Mouse (Mus musculus) thymus, adult 2 months (tissue): ENCODE data around the gene Alkbh6. TPM values are rescaled to one million over a fixed set of nuclear protein-coding genes. Genes with fewer than 3 reads are reported as not detected.

ENCODE experiments used
- DNase-seq: peaks from one replicate; pipeline ENCODE4 v3.0.0; 2021
- H3K27ac ChIP-seq: fragments of 200-500 bp; 2 replicates; pipeline ENCODE4 v1.5.1; 2012; ENCODE audit warnings: low read length, control low read depth; ENCODE audit not compliant: control insufficient read depth, insufficient read depth
- H3K27me3 ChIP-seq: fragments of 200-500 bp; 2 replicates; pipeline ENCODE4 v1.6.1; 2012; ENCODE audit warnings: mild to moderate bottlenecking, low read length, moderate library complexity, mixed read lengths; ENCODE audit not compliant: control insufficient read depth, insufficient read depth
- H3K36me3 ChIP-seq: fragments of 200-500 bp; 2 replicates; pipeline ENCODE4 v1.6.1; 2012; ENCODE audit warnings: mild to moderate bottlenecking, low read length, moderate library complexity; ENCODE audit not compliant: control insufficient read depth, insufficient read depth
- H3K4me1 ChIP-seq: fragments of 200-500 bp; replicated peaks from 2 replicates; pipeline ENCODE4 v1.6.1; 2012; ENCODE audit warnings: low read length; ENCODE audit not compliant: control insufficient read depth, insufficient read depth
- H3K4me3 ChIP-seq: fragments of 200-500 bp; 2 replicates; pipeline ENCODE4 v1.5.1; 2012; ENCODE audit warnings: mild to moderate bottlenecking, low read length, control low read depth, moderate library complexity; ENCODE audit not compliant: control insufficient read depth, insufficient read depth
- CTCF ChIP-seq: fragments of 200-500 bp; IDR thresholded peaks from 2 replicates; pipeline ENCODE4 v1.5.1; 2012; ENCODE audit warnings: mild to moderate bottlenecking, control low read depth, low read length, moderate library complexity, borderline replicate concordance; ENCODE audit not compliant: control insufficient read depth, poor library complexity, insufficient read depth; ENCODE audit errors: extremely low read depth
- POLR2A ChIP-seq: fragments of 200-500 bp; IDR thresholded peaks from 2 replicates; pipeline ENCODE4 v1.6.1; 2012; ENCODE audit warnings: mild to moderate bottlenecking, low read length, control low read depth, moderate library complexity; ENCODE audit not compliant: control insufficient read depth, poor library complexity, insufficient read depth; ENCODE audit errors: extremely low read depth
- WGBS: fragments of 180-500 bp; shearing (Covaris S2); methylation state at CpG from one replicate; pipeline ENCODE4 v1.1.7; 2018; 5-methylcytosine and 5-hydroxymethylcytosine counted together
- polyA plus RNA-seq: library from polyadenylated mRNA; depleted of rRNA; stranded (reverse); fragments of >200 nt; gene quantifications from 2 replicates; pipeline ENCODE4 v1.2.3, GENCODE M21; 2012

Alkbh6 gene
- polyA plus RNA-seq, 1 experiment: 192 TPM

- H3K36me3 ChIP-seq: no peaks in the 10 kb centered on the region
- TF ChIP-seq POLR2A (no peak), CTCF (no peak)
- H3K27ac ChIP-seq: no peak overlapping the region
- no peak for DNase-seq
- peaks cover 12% of the 10 kb centered on the region for H3K4me1 ChIP-seq
- H3K4me3 ChIP-seq: no peak overlapping the region
- H3K27me3 ChIP-seq: no peaks in the 10 kb centered on the region
- WGBS: 93% methylated on average over 12 of the region's 12 CpGs
These were observed 1.6 kb downstream of the Alkbh6 start for GRCm38 (mm10) chr7:30310136-30310535.

DNA sequence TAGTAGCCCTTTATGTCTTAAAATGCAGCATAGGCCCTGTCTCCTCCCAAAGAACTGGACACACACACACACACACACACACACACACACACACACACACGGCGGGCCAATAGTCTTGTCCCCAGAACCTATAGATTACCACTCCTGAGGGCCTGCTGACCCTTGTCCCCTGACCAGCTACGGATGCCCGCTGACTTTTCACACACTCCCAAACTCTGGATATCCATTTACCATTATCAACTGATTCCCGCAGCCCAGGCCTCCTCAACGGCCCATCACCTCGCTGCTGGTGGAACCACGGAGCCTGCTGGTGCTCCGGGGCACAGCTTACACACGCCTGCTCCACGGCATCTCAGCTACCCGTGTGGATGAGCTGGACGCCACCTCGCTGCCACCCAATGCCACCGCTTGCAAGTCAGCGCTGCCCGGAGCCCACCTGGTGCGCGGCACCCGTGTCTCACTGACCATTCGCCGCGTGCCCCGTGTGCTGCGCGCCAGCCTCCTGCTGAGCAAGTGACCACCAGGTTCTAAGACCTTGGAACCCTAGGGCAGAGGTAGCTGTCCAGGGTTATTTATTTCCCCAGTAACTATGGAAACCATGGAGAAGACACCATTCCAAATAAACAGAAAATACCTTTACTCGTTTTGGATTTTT is 5.3 kb downstream of the Alkbh6 start:
- Histone ChIP-seq H3K27me3 (no peaks in the 10 kb centered on the region), H3K4me1 (peaks cover 8% of the 10 kb centered on the region), H3K4me3 (no peak overlapping the region), H3K36me3 (no peaks in the 10 kb centered on the region), H3K27ac (no peak overlapping the region)
- 91% methylated on average over 27 of the region's 27 CpGs for WGBS
- DNase-seq: no peak
- TF ChIP-seq CTCF (no peak), POLR2A (no peak)

GRCm38 (mm10) chr7:30314721-30315155 is 6.2 kb downstream of the Alkbh6 start, which contains the start of gene Syne4:
Gene Syne4, plus strand, starts transcription at chr7:30314807.
- no peaks in the 10 kb centered on the region for H3K36me3 ChIP-seq
- H3K4me3 ChIP-seq: no peak within 1 kb of the TSS
- 76% methylated on average over 9 of the region's 9 CpGs for WGBS
- no peak for DNase-seq
- TF ChIP-seq CTCF (no peak), POLR2A (no peak)
- H3K27me3 ChIP-seq: no peaks in the 10 kb centered on the region
- H3K4me1 ChIP-seq: no peaks in the 10 kb centered on the region
- no peak within 1 kb of the TSS for H3K27ac ChIP-seq

GRCm38 (mm10) chr7:30315559-30316529 is 7.3 kb downstream of the Alkbh6 start:
- H3K27me3 ChIP-seq: no peaks in the 10 kb centered on the region
- H3K36me3 ChIP-seq: no peaks in the 10 kb centered on the region
- H3K27ac ChIP-seq: no peak overlapping the region
- no peak for DNase-seq
- 87% methylated on average over 13 of the region's 13 CpGs for WGBS
- TF ChIP-seq POLR2A (no peak), CTCF (no peak)
- no peak overlapping the region for H3K4me3 ChIP-seq
- H3K4me1 ChIP-seq: no peaks in the 10 kb centered on the region

DNA sequence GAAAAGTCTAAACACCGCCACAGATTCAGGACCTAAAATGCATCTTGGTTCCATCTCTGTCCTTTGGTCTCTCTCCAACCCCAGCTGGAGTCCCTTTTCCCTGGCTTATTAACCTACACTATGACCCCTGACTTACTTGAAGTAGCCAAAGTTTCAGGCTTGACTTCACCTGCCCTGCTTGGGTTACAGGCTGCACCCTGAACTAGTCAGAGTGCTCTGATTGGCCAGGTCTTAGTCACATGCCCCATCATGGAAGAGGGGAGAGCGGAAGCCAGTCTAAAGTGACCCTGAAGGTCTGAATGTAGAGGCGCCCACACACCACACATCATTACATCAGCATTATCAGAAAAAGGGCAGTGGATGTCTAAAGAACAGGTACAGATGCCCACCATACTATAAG is 9.6 kb downstream of the Alkbh6 start:
- no peak for DNase-seq
- H3K4me3 ChIP-seq: no peak overlapping the region
- H3K36me3 ChIP-seq: no peaks in the 10 kb centered on the region
- no peak overlapping the region for H3K27ac ChIP-seq
- TF ChIP-seq CTCF: no peak
- no peak for TF ChIP-seq POLR2A
- H3K27me3 ChIP-seq: no peaks in the 10 kb centered on the region
- H3K4me1 ChIP-seq: peaks cover 8% of the 10 kb centered on the region
- WGBS: 98% methylated on average over 3 of the region's 3 CpGs

DNA sequence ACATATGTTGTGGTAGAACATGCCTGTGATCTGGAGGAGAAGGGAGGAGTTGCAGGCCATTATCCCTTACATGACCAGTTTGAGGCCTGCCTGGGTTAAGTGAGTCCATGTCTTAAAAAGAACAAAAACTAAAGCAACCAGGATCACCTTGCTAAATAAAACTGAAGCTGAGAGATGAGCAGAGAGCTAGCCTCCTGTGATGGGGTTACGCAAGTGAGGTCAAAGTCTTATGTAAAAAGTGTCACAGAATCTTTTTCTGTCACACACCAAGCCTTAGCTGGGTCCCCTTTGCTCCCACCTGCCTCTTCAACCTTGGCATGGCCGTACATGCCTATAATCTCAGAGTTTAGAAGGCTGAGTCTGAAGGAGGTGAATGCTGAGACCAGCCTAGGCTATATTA is 12.4 kb downstream of the Alkbh6 start:
- 90% methylated on average over 2 of the region's 2 CpGs for WGBS
- TF ChIP-seq POLR2A (no peak), CTCF (no peak)
- Histone ChIP-seq H3K4me1 (peaks cover 11% of the 10 kb centered on the region), H3K36me3 (no peaks in the 10 kb centered on the region), H3K27me3 (no peaks in the 10 kb centered on the region), H3K4me3 (no peak overlapping the region), H3K27ac (no peak overlapping the region)
- DNase-seq: no peak
